In the genomic region with DNA sequence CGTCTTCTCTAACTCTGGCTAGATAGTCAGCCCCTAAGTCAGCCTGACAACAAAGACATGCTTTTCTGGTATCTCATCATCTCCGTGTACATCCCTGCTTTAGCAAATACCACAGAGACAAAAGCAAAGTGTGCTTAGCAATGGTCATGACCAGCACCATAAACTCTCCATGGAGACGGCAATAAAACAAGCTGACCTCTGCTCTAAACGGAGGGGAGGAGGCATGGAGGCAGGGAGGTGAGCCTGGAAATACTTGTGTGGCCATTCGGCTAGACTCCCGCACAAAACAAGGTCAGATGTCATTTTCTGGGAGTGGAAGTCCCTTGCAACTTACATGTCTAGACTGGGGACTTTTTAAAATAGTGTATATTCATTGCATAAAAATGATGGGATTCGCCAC, we compare ENCODE assay signal across 26 mouse cellular contexts. TPM values are rescaled to one million over a fixed set of nuclear protein-coding genes. Genes with fewer than 3 reads are reported as not detected.
DNase-seq lines count a peak whose midpoint lies in the region; ATAC-seq and TF ChIP-seq lines count a peak whose summit lies in the region.
"Had no signal": no experiment of that assay in that cellular context is flagged by ENCODE, and none has a peak within 500 bp of the region (broad histone marks: within the 10 kb centered on the region; RNA-seq: fewer than 3 reads in every experiment).

No protein-coding gene starts in this region.

- peak; percentile 39 for DNase-seq in embryo, embryonic 10 days (ENCODE audit: low spot score)
- DNase-seq in embryo, embryonic 9.5 days (ENCODE audit: extremely low spot score) = no peak
- no peak for DNase-seq in layer of hippocampus, adult 2 months (ENCODE audit: low spot score in 2 of 2)
- no peak for DNase-seq in layer of hippocampus, postnatal 14 days (ENCODE audit: low spot score in 2 of 2)
- DNase-seq in embryo, embryonic 11 days = peak; percentile 18
- peak; percentile 34 for DNase-seq in kidney, postnatal 10 days
- no peak for DNase-seq in gastrocnemius, postnatal 10 days
- DNase-seq: adrenal gland, postnatal 10 days; cerebellum, adult 8-10 months; cerebellum, postnatal 36 days; gastrocnemius, postnatal 14 days; heart, postnatal 14 days; layer of hippocampus, postnatal 36 days; liver, embryonic 13.5 days; lung, embryonic 14.5 days; lung, postnatal 14 days; right cerebral cortex, postnatal 25 days; thymus, postnatal 14 days had no signal

- no peak for TF ChIP-seq CTCF in layer of hippocampus, adult 2 months (conservative IDR thresholded peaks at IDR 0.05)

- peak overlapping the region; percentile 52; the same call in 1 of the 2 replicates for H3K27ac ChIP-seq in layer of hippocampus, adult 2 months
- H3K27ac ChIP-seq: embryonic facial prominence, embryonic 10.5 days; embryonic facial prominence, embryonic 15.5 days; forebrain, embryonic 13.5 days; liver, embryonic 13.5 days; stomach, embryonic 15.5 days had no signal

- H3K4me3 ChIP-seq in layer of hippocampus, adult 2 months = no peak overlapping the region
- H3K4me3 ChIP-seq: embryonic facial prominence, embryonic 10.5 days; embryonic facial prominence, embryonic 15.5 days; forebrain, embryonic 13.5 days; liver, embryonic 13.5 days; stomach, embryonic 15.5 days had no signal

- no peak for ATAC-seq in inflammation-experienced regulatory T-cells, adult 6 months
- ATAC-seq: forebrain, embryonic 13.5 days; hindbrain, embryonic 16.5 days; midbrain, embryonic 16.5 days had no signal

RNA-seq across cellular contexts. Expression of a gene that starts 9.3 kb away (rescaled TPM):
- 100 to 1,000 TPM; 103 to 108 TPM for total RNA-seq in layer of hippocampus, adult 2 months (2021)
- 10 to 100 TPM; 67.8 to 72.5 TPM for total RNA-seq in layer of hippocampus, postnatal 14 days (2021)
- polyA plus RNA-seq in inflammation-experienced regulatory T-cells, adult 6 months (2017; shearing (Covaris generic)) = under 1 TPM in 2 of 3 experiments, not detected in 1; 0.04 to 0.19 TPM
- total RNA-seq in gastrocnemius, postnatal 10 days (2021) = 1 to 10 TPM; 4.2 TPM
- polyA plus RNA-seq: G1E had no signal

Comparison
In these comparisons a context has a peak if more than half of its experiments do, and no peak if none do; other contexts are left out.
1. DNase-seq: peak in embryo, embryonic 10 days (single experiment), embryo, embryonic 11 days (single experiment) and kidney, postnatal 10 days (single experiment); none in embryo, embryonic 9.5 days (single experiment), layer of hippocampus, adult 2 months (0 of 2), layer of hippocampus, postnatal 14 days (0 of 2) and gastrocnemius, postnatal 10 days (single experiment).
2. RNA of a gene that starts 9.3 kb away (total RNA-seq): 103 to 108 TPM in layer of hippocampus, adult 2 months and 67.8 to 72.5 TPM in layer of hippocampus, postnatal 14 days; 4.2 TPM in gastrocnemius, postnatal 10 days; every median in the first group is over 10 times any median in the second.